Mouse (Mus musculus): Measurements from ENCODE around the gene Ano2. TPM values are rescaled to one million over a fixed set of nuclear protein-coding genes. Genes with fewer than 3 reads are reported as not detected.

Gene Ano2
- not detected in 2 replicates for polyA plus RNA-seq (2012; ENCODE audit: low replicate concordance)

DNA sequence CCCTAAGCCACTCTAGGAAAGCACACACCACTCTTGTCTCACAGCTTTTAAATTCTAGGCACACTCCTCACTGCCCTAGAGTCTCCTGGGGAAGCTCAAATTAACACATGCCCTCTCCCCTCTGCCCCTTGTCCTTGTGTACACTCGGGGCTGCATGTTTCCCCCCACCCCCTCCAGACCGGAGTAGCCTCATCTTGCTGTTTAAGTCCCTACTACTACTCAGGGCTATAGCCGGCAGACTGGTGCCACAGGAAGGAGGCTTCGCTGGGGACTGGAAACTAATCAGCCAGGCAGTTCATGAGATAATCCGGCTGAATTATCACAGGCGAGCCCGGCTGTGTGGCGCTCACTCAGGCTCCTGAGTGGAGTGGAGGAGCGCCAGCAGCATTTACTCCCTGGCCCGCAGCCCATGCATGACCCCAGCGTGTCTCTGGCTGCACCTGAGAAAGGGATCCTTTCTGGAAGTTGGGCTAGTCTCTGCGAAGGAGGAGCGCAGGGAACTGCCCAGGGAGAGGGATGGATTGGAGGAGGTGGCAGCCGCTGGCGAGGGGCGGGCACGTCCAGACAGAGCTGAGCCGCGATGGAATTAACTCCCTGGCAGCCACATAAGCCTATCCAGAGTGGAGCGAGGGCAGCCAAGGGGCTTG is at the start of gene Ano2:
Gene Ano2, plus strand, starts transcription at position 363 of the 647 bp plus-strand sequence.

Other genes with a start within 250 kb of the Ano2 start
- 3.2 and 3.4 TPM in 2 replicates for gene Cd9, start 195.6 kb upstream of the Ano2 start, polyA plus RNA-seq (2012; ENCODE audit: low replicate concordance)
- 0.92 and 2.8 TPM in 2 replicates for gene Vwf, start 143.6 kb upstream of the Ano2 start, polyA plus RNA-seq (2012; ENCODE audit: low replicate concordance)